Mouse (Mus musculus) layer of hippocampus, postnatal 10 days (tissue): ENCODE measurements at regions not wholly inside any gene's neighbourhood (a gene's known extent, or its start where the extent isn't known, plus 50 kb on each side); places are given as distances from the start of the nearest gene placed in this dataset.
"Not testable (repeated sequence)": the region's sequence is repeated elsewhere in the genome, so short reads cannot be mapped to it uniquely, and the experiment has no call there.

Experiments used
- DNase-seq, 2 experiments: peaks; one replicate each; pipeline ENCODE4 v3.0.0; 2021; ENCODE audit warnings: low spot score in 2 of 2

DNA sequence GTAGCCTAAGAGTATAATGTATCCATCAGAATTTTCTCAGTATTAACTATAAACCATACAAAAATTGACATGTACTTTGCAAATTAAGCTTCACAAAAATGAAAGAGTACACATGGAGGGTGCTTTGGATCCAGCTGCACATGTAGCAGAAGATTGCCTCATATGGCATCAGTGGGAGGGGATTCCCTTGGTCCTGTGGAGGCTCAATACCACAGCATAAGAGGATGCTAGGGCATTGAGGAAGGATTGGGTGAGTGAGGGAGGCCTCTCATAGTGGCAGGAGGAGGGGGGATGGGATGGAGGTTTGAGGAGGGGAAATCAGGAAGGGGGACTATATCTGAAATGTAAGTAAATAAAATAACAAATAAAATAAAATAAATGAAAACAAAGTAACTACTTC, 301.7 kb upstream of the Cntn5 start:
- DNase-seq: no peak

GRCm38 (mm10) chr9:11192183-11192582, 287.6 kb upstream of the Cntn5 start:
- DNase-seq: no peak

GRCm38 (mm10) chr9:11145799-11146198, 241.2 kb upstream of the Cntn5 start:
- DNase-seq: no peak

- DNase-seq: no peak
Observed at GRCm38 (mm10) chr9:11126833-11127232, 222.3 kb upstream of the Cntn5 start.

GRCm38 (mm10) chr9:11119153-11119552, 214.6 kb upstream of the Cntn5 start:
- no peak for DNase-seq

GRCm38 (mm10) chr9:11107828-11108227, 203.3 kb upstream of the Cntn5 start:
- DNase-seq: not testable (repeated sequence)

GRCm38 (mm10) chr9:11107212-11107611, 202.6 kb upstream of the Cntn5 start:
- not testable (repeated sequence) for DNase-seq

DNA sequence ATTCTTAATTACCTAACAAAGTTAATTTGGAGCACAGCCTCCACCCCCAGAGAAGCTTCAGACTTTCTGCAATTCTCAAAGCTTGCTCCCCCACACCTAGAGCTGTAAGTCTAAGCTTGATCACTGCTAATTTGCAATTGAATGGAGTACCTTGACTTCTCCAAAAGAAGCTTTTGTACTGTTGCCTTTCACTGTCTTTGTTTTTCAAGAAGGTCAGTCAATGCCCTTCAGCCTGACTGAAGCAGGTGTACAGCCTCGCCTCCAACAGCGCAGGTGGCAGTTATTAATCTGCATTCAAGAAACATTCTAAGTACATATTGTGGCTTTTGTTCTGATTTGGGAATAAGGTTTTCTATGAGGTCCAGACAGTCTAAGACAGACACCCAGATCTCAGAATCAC, 201.7 kb upstream of the Cntn5 start:
- no peak for DNase-seq

GRCm38 (mm10) chr9:11103448-11103847, 198.9 kb upstream of the Cntn5 start:
- no peak for DNase-seq

- no peak for DNase-seq
Observed at GRCm38 (mm10) chr9:11092874-11093273, 188.3 kb upstream of the Cntn5 start.

DNA sequence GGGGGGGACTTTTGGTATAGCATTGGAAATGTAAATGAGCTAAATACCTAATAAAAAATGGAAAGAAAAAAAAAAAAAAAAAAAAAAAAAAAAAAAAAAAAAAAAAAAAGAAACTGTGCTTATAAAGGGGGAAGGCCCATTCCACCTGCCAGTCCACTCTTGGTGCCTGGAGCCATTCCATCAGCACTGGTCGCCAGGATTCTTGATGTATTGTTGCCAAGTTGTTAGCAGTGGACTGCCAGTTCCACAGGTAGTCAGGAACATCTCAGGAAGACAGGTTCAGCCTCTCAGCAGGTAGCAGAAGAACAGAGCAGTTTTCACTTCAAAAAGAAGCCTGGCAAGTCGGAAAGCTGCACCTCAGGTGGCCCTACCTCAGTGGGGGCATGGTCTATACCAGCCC, 162.6 kb upstream of the Cntn5 start:
- DNase-seq: not testable (repeated sequence)

GRCm38 (mm10) chr9:11062856-11063255, 158.3 kb upstream of the Cntn5 start:
- no peak for DNase-seq
